Mouse (Mus musculus) CH12.LX (cell line): ENCODE measurements around the gene Hist2h3c1. TPM values are rescaled to one million over a fixed set of nuclear protein-coding genes. Genes with fewer than 3 reads are reported as not detected.
A peak's percentile ranks its signal among the peaks of the same experiment; 100 is the strongest.

Source experiments
- DNase-seq: peaks from one replicate; pipeline ENCODE4 v3.0.0-alpha.2; 2013; ENCODE audit errors: extremely low read depth
- H3K27ac ChIP-seq: 2 replicates; pipeline ENCODE4 v1.5.1; 2012; ENCODE audit warnings: low read depth, mild to moderate bottlenecking, control low read depth, moderate library complexity; ENCODE audit not compliant: insufficient read depth
- H3K27me3 ChIP-seq: replicated peaks from 2 replicates; pipeline ENCODE3; 2012; ENCODE audit warnings: inconsistent platforms
- H3K36me3 ChIP-seq, 2 experiments: replicated peaks in 1 of 2; 2 replicates each; pipeline versions ENCODE3 to v1.6.1; 2012; ENCODE audit warnings: inconsistent platforms in 1 of 2, low read length in 1 of 2, mild to moderate bottlenecking in 1 of 2, mixed read lengths in 1 of 2, moderate library complexity in 1 of 2; ENCODE audit not compliant: control insufficient read depth in 1 of 2, insufficient read depth in 1 of 2
- H3K4me1 ChIP-seq, 2 experiments: 2 replicates each; pipeline ENCODE4 v1.6.1; 2012; ENCODE audit warnings: inconsistent platforms in 1 of 2, moderate library complexity in 1 of 2; ENCODE audit not compliant: insufficient read depth in 2 of 2, control insufficient read depth in 1 of 2
- H3K4me2 ChIP-seq: 2 replicates; pipeline ENCODE4 v1.6.1; 2012; ENCODE audit warnings: low read depth, mild to moderate bottlenecking, control low read depth; ENCODE audit not compliant: poor library complexity, insufficient read depth, severe bottlenecking
- H3K4me3 ChIP-seq, 3 experiments: fragments of 150-350 bp in 1 of 3; sonication (generic) in 1 of 3; replicated peaks in 1 of 3; 2 replicates each; pipeline versions ENCODE3 to v1.5.1; 2011 to 2012; ENCODE audit warnings: low read depth in 2 of 3, low read length in 2 of 3, mild to moderate bottlenecking in 2 of 3, moderate library complexity in 2 of 3, control low read depth in 1 of 3, improper control_type of control experiment in 1 of 3, inconsistent platforms in 1 of 3, mixed read lengths in 1 of 3; ENCODE audit not compliant: poor library complexity in 1 of 3
- H3K79me2 ChIP-seq: replicated peaks from 2 replicates; pipeline ENCODE4 v1.6.1; 2012; ENCODE audit warnings: mild to moderate bottlenecking, moderate library complexity; ENCODE audit not compliant: control insufficient read depth, poor library complexity, insufficient read depth, severe bottlenecking; ENCODE audit errors: extremely low read depth
- H3K9ac ChIP-seq: 2 replicates; pipeline ENCODE4 v1.6.1; 2012; ENCODE audit warnings: low read depth, mild to moderate bottlenecking, control low read depth, moderate library complexity; ENCODE audit not compliant: insufficient read depth
- H3K9me3 ChIP-seq: replicated peaks from 2 replicates; pipeline ENCODE3; 2012; ENCODE audit warnings: low read length, inconsistent platforms, mixed read lengths
- BHLHE40 ChIP-seq: IDR thresholded peaks from 2 replicates; pipeline ENCODE4 v1.6.1; 2011; ENCODE audit warnings: mild to moderate bottlenecking, low read depth, low read length, improper control_type of control experiment
- CHD1 ChIP-seq: IDR thresholded peaks from 2 replicates; pipeline ENCODE4 v1.6.1; 2012; ENCODE audit warnings: low read depth, low read length, improper control_type of control experiment, inconsistent platforms
- CHD2 ChIP-seq: IDR thresholded peaks from 2 replicates; pipeline ENCODE4 v1.6.1; 2011; ENCODE audit warnings: low read length, improper control_type of control experiment
- CTCF ChIP-seq, 2 experiments: IDR thresholded peaks in 1 of 2; conservative IDR thresholded peaks in 1 of 2; 2 replicates each; pipeline ENCODE4 v1.5.1; 2011 to 2012; ENCODE audit warnings: low read depth in 2 of 2, low read length in 2 of 2, improper control_type of control experiment in 1 of 2, inconsistent platforms in 1 of 2, mild to moderate bottlenecking in 1 of 2, moderate library complexity in 1 of 2
- E2F4 ChIP-seq: IDR thresholded peaks from 2 replicates; pipeline ENCODE4 v1.6.1; 2011; ENCODE audit warnings: low read depth, low read length, improper control_type of control experiment; ENCODE audit not compliant: insufficient replicate concordance
- ELF1 ChIP-seq: IDR thresholded peaks from 2 replicates; pipeline ENCODE4 v1.6.1; 2014; ENCODE audit warnings: low read depth, mild to moderate bottlenecking, inconsistent platforms, low read length, improper control_type of control experiment
- EP300 ChIP-seq: IDR thresholded peaks from 2 replicates; pipeline ENCODE4 v1.6.1; 2011; ENCODE audit warnings: low read length, improper control_type of control experiment
- ETS1 ChIP-seq: conservative IDR thresholded peaks from 2 replicates; pipeline ENCODE4 v1.6.1; 2012; ENCODE audit warnings: low read depth, mild to moderate bottlenecking, inconsistent platforms, low read length, improper control_type of control experiment, moderate library complexity
- GABPA ChIP-seq: IDR thresholded peaks from 2 replicates; pipeline ENCODE4 v1.6.1; 2012; ENCODE audit warnings: low read depth, low read length, improper control_type of control experiment, inconsistent platforms; ENCODE audit not compliant: insufficient replicate concordance
- HCFC1 ChIP-seq: IDR thresholded peaks from 2 replicates; pipeline ENCODE4 v1.6.1; 2012; ENCODE audit warnings: low read depth, mild to moderate bottlenecking, inconsistent platforms, low read length, improper control_type of control experiment
- IRF4 ChIP-seq: IDR thresholded peaks from 2 replicates; pipeline ENCODE4 v1.6.1; 2014; ENCODE audit warnings: low read depth, mild to moderate bottlenecking, inconsistent platforms, low read length, improper control_type of control experiment
- JUN ChIP-seq: IDR thresholded peaks from 2 replicates; pipeline ENCODE4 v1.6.1; 2011; ENCODE audit warnings: low read depth, mild to moderate bottlenecking, low read length, improper control_type of control experiment, moderate library complexity; ENCODE audit not compliant: insufficient read depth
- JUND ChIP-seq: conservative IDR thresholded peaks from 2 replicates; pipeline ENCODE4 v1.6.1; 2011; ENCODE audit warnings: low read depth, low read length, improper control_type of control experiment
- KAT2A ChIP-seq: IDR thresholded peaks from 2 replicates; pipeline ENCODE4 v1.6.1; 2012; ENCODE audit warnings: low read length, improper control_type of control experiment, inconsistent platforms; ENCODE audit not compliant: insufficient replicate concordance
- MAFK ChIP-seq: IDR thresholded peaks from 2 replicates; pipeline ENCODE4 v1.6.1; 2011; ENCODE audit warnings: low read length, improper control_type of control experiment; ENCODE audit not compliant: insufficient replicate concordance
- MAX ChIP-seq: IDR thresholded peaks from 2 replicates; pipeline ENCODE4 v1.6.1; 2011; ENCODE audit warnings: low read length, improper control_type of control experiment
- MAZ ChIP-seq: IDR thresholded peaks from 2 replicates; pipeline ENCODE4 v1.6.1; 2012; ENCODE audit warnings: low read depth, mild to moderate bottlenecking, inconsistent platforms, low read length, improper control_type of control experiment, moderate library complexity
- MEF2A ChIP-seq: IDR thresholded peaks from 2 replicates; pipeline ENCODE4 v1.6.1; 2014; ENCODE audit warnings: low read depth, mild to moderate bottlenecking, inconsistent platforms, low read length, improper control_type of control experiment, borderline replicate concordance
- MXI1 ChIP-seq: IDR thresholded peaks from 2 replicates; pipeline ENCODE4 v1.6.1; 2011; ENCODE audit warnings: mild to moderate bottlenecking, low read depth, low read length, improper control_type of control experiment
- MYC ChIP-seq: IDR thresholded peaks from 2 replicates; pipeline ENCODE4 v1.6.1; 2011; ENCODE audit warnings: low read depth, mild to moderate bottlenecking, improper control_type of control experiment, low read length
- NELFE ChIP-seq: IDR thresholded peaks from 2 replicates; pipeline ENCODE4 v1.6.1; 2011; ENCODE audit warnings: low read depth, low read length, improper control_type of control experiment
- NRF1 ChIP-seq: IDR thresholded peaks from 2 replicates; pipeline ENCODE4 v1.6.1; 2014; ENCODE audit warnings: low read depth, mild to moderate bottlenecking, inconsistent platforms, low read length, improper control_type of control experiment, moderate library complexity
- PAX5 ChIP-seq: IDR thresholded peaks from 2 replicates; pipeline ENCODE4 v1.6.1; 2012; ENCODE audit warnings: low read length, inconsistent platforms, mixed read lengths
- POLR2A ChIP-seq: IDR thresholded peaks from 2 replicates; pipeline ENCODE4 v1.6.1; 2011; ENCODE audit warnings: low read depth, mild to moderate bottlenecking, improper control_type of control experiment, low read length
- POLR2AphosphoS2 ChIP-seq: IDR thresholded peaks from 2 replicates; pipeline ENCODE4 v1.6.1; 2011; ENCODE audit warnings: low read depth, low read length, improper control_type of control experiment
- RAD21 ChIP-seq: IDR thresholded peaks from 2 replicates; pipeline ENCODE4 v1.6.1; 2011; ENCODE audit warnings: low read depth, mild to moderate bottlenecking, low read length, improper control_type of control experiment, moderate library complexity
- RCOR1 ChIP-seq: conservative IDR thresholded peaks from 2 replicates; pipeline ENCODE4 v1.6.1; 2012; ENCODE audit warnings: low read depth, mild to moderate bottlenecking, inconsistent platforms, low read length, improper control_type of control experiment
- SIN3A ChIP-seq: IDR thresholded peaks from 2 replicates; pipeline ENCODE4 v1.6.1; 2012; ENCODE audit warnings: low read length, improper control_type of control experiment, inconsistent platforms
- SMC3 ChIP-seq: IDR thresholded peaks from 2 replicates; pipeline ENCODE4 v1.6.1; 2011; ENCODE audit warnings: low read depth, low read length, improper control_type of control experiment
- TBP ChIP-seq: conservative IDR thresholded peaks from 2 replicates; pipeline ENCODE4 v1.6.1; 2011; ENCODE audit warnings: low read depth, low read length, improper control_type of control experiment
- TCF12 ChIP-seq: IDR thresholded peaks from 2 replicates; pipeline ENCODE4 v1.6.1; 2014; ENCODE audit warnings: low read depth, mild to moderate bottlenecking, inconsistent platforms, low read length, improper control_type of control experiment
- UBTF ChIP-seq: IDR thresholded peaks from 2 replicates; pipeline ENCODE4 v1.6.1; 2012; ENCODE audit warnings: low read depth, mild to moderate bottlenecking, inconsistent platforms, low read length, improper control_type of control experiment, moderate library complexity
- USF1 ChIP-seq: IDR thresholded peaks from 2 replicates; pipeline ENCODE4 v1.6.1; 2014; ENCODE audit warnings: low read depth, mild to moderate bottlenecking, inconsistent platforms, low read length, improper control_type of control experiment
- USF2 ChIP-seq: conservative IDR thresholded peaks from 2 replicates; pipeline ENCODE4 v1.6.1; 2011; ENCODE audit warnings: low read depth, low read length, improper control_type of control experiment
- ZC3H11A ChIP-seq: IDR thresholded peaks from 2 replicates; pipeline ENCODE4 v1.6.1; 2012; ENCODE audit warnings: low read depth, mild to moderate bottlenecking, inconsistent platforms, low read length, improper control_type of control experiment
- ZKSCAN1 ChIP-seq: IDR thresholded peaks from 2 replicates; pipeline ENCODE4 v1.6.1; 2012; ENCODE audit warnings: low read depth, inconsistent platforms, low read length, improper control_type of control experiment, borderline replicate concordance
- ZMIZ1 ChIP-seq: IDR thresholded peaks from 2 replicates; pipeline ENCODE4 v1.6.1; 2012; ENCODE audit warnings: low read depth, mild to moderate bottlenecking, inconsistent platforms, low read length, improper control_type of control experiment
- ZNF384 ChIP-seq: IDR thresholded peaks from 2 replicates; pipeline ENCODE4 v1.6.1; 2012; ENCODE audit warnings: low read depth, low read length, improper control_type of control experiment, inconsistent platforms
- dilution Hi-C: fragments of 300-500 bp; cut with MboI; formaldehyde crosslinking; loops from 2 replicates; pipeline ENCODE4 v1.14.3; 2020; ENCODE audit warnings: low sequenced_read_pairs; ENCODE audit not compliant: extremely low pct_unique_long_range_greater_than_20kb, extremely low pct_ligation_motif_present
- in situ Hi-C: fragments of 300-500 bp; cut with MboI; formaldehyde crosslinking; loops from 3 replicates; pipeline ENCODE4 v1.14.3; 2019; ENCODE audit warnings: low sequenced_read_pairs, low pct_ligation_motif_present, low pct_unique_long_range_greater_than_20kb, mixed read lengths
- polyA plus RNA-seq: library from polyadenylated mRNA; unstranded; fragments of >175 nt; gene quantifications from 2 replicates; pipeline ENCODE4 v1.2.1, GENCODE M21; 2012; ENCODE audit warnings: low read depth; ENCODE audit not compliant: insufficient read length
- total RNA-seq, 2 experiments: library from RNA; depleted of rRNA; stranded (reverse); fragments of 300-350 nt in 1 of 2; fragments of >200 nt in 1 of 2; gene quantifications; 2 replicates each; pipeline ENCODE4 v1.2.3; 2012 to 2014

Gene Hist2h3c1
- total and polyA plus RNA-seq, 3 experiments, result 0.33 to 1.4 (median 1.4) TPM

- Histone ChIP-seq H3K4me1 (peaks cover 0 to 37% of the 10 kb centered on the region in 2 experiments; a peak in 3 of 4 replicates), H3K36me3 (no peaks in the 10 kb centered on the region), H3K9me3 (no peaks in the 10 kb centered on the region), H3K4me2 (peak within 1 kb of the TSS; percentile 83), H3K27ac (peak within 1 kb of the TSS; percentile 98), H3K79me2 (0 out of 2 replicates have a peak, but pooled peaks cover 10% of the 10 kb centered on the region), H3K4me3 (peak within 1 kb of the TSS; percentile 49 to 69 (median 65)), H3K9ac (peak within 1 kb of the TSS; percentile 98), H3K27me3 (no peaks in the 10 kb centered on the region)
- peak; percentile 85 for DNase-seq
- no peak for TF ChIP-seq CTCF (conservative IDR thresholded peaks at IDR 0.05 in 1 of 2, IDR thresholded peaks at IDR 0.05 in 1 of 2; ENCODE audit: low read depth in 2 of 2, low read length in 2 of 2)
- no peak for TF ChIP-seq USF1
- TF ChIP-seq MEF2A, result no peak
- peak; percentile 91 for TF ChIP-seq ZMIZ1
- 0 out of 2 replicates have a peak, but pooled peaks have one; percentile 15 for TF ChIP-seq IRF4
- TF ChIP-seq PAX5, result no peak
- peak; percentile 88; the same call in 1 of the 2 replicates for TF ChIP-seq CHD1
- 0 out of 2 replicates have a peak, but pooled peaks have one; percentile 31 for TF ChIP-seq MAFK
- TF ChIP-seq JUN, result no peak
- no peak for TF ChIP-seq ZKSCAN1
- no peak for TF ChIP-seq E2F4
- no peak for TF ChIP-seq JUND
- TF ChIP-seq SMC3, result no peak
- TF ChIP-seq SIN3A, result peak; percentile 78
- peak; percentile 94 for TF ChIP-seq POLR2AphosphoS2
- no peak for TF ChIP-seq GABPA
- TF ChIP-seq UBTF, result no peak
- TF ChIP-seq MXI1, result peak; percentile 55; the same call in 1 of the 2 replicates
- TF ChIP-seq ZC3H11A, result no peak
- no peak for TF ChIP-seq KAT2A
- peak; percentile 57; the same call in 1 of the 2 replicates for TF ChIP-seq CHD2
- TF ChIP-seq TCF12, result peak; percentile 85
- peak; percentile 98 for TF ChIP-seq TBP
- TF ChIP-seq POLR2A, result peak; percentile 95
- no peak for TF ChIP-seq ETS1
- TF ChIP-seq USF2, result no peak
- no peak for TF ChIP-seq BHLHE40
- no peak; the same call in 1 of the 2 replicates for TF ChIP-seq HCFC1
- no peak for TF ChIP-seq RCOR1
- 0 out of 2 replicates have a peak, but pooled peaks have one; percentile 34 for TF ChIP-seq ELF1
- TF ChIP-seq RAD21, result no peak
- 0 out of 2 replicates have a peak, but pooled peaks have one; percentile 19 for TF ChIP-seq MAX
- TF ChIP-seq MYC, result 0 out of 2 replicates have a peak, but pooled peaks have one; percentile 44
- no peak for TF ChIP-seq ZNF384
- peak; percentile 95 for TF ChIP-seq NELFE
- no peak for TF ChIP-seq MAZ
- TF ChIP-seq EP300, result no peak
- 0 out of 2 replicates have a peak, but pooled peaks have one; percentile 10 for TF ChIP-seq NRF1
- in situ Hi-C loops (no loop called here), dilution Hi-C loops (no loop called here)
These were observed 21.7 kb downstream of the Hist2h3c1 start, which contains the start of gene Hist2h3b for GRCm38 (mm10) chr3:96268051-96268775. Gene Hist2h3b (plus strand): TSS chr3:96268654.
